Mouse (Mus musculus) cerebellum, adult 2 months (tissue): ENCODE results near the gene Rab22a.

Source experiments
- CTCF ChIP-seq: fragments of 200-500 bp; IDR thresholded peaks from 2 replicates; pipeline ENCODE4 v1.5.1; 2011; ENCODE audit warnings: low read depth, mild to moderate bottlenecking, control low read depth, low read length, moderate library complexity, borderline replicate concordance; ENCODE audit not compliant: insufficient read depth
- POLR2A ChIP-seq: fragments of 200-500 bp; IDR thresholded peaks from 2 replicates; pipeline ENCODE4 v1.6.1; 2011; ENCODE audit warnings: low read length, control low read depth, borderline replicate concordance; ENCODE audit not compliant: insufficient read depth

- TF ChIP-seq CTCF = no peak
- no peak for TF ChIP-seq POLR2A
These were observed 33.8 kb upstream of the Rab22a start for GRCm38 (mm10) chr2:173625786-173626185.
